Mouse (Mus musculus) frontal cortex, postnatal 25 days (tissue): Measurements from ENCODE around the gene Olfr153.
"Not testable (repeated sequence)": the region's sequence is repeated elsewhere in the genome, so short reads cannot be mapped to it uniquely, and the experiment has no call there.

Source experiments
- DNase-seq, 2 experiments: peaks; one replicate each; pipeline ENCODE4 v3.0.0; 2022; ENCODE audit warnings: low spot score in 2 of 2

The Olfr153 gene

DNA sequence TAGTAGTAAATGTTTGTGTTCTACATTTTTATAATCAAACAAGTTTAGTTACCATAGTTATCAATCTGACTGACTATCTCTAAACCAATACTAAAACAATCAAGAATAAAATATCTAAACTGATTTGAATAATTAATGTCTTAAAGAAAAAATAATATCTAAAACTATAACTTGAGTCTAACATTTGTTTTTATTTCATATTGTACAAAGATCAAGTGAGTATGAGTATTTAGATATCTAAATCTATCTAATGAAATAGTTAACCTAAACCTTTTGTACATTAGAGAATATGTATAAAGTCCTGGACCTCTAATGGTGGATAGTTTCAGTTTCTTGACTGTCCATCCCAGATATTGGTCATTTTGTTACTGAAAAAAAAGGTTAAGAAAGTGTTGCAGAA, at the start of gene Olfr153:
Olfr153 (plus strand) TSS at position 301 of the 400 bp plus-strand sequence.
- no peak for DNase-seq

DNA sequence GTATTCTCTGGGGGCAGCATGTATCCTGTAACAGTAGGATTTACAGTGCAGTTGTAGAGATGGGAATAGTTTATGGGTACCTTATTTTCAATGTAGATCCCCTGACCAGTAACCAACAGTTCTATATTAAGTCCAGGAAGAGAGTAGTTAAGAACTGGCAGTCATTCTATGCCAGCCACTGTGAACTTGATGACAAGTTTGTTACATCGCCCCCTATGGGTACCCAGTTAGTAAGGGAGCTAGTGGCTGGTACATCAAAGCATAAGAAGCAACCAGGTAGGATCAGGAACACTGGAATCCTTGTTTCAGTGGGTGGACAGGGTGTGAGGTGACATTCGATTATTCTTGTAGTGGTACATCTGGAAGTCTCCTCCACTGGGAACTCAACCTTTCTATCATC, 49.3 kb upstream of the Olfr153 start:
- no peak for DNase-seq

DNA sequence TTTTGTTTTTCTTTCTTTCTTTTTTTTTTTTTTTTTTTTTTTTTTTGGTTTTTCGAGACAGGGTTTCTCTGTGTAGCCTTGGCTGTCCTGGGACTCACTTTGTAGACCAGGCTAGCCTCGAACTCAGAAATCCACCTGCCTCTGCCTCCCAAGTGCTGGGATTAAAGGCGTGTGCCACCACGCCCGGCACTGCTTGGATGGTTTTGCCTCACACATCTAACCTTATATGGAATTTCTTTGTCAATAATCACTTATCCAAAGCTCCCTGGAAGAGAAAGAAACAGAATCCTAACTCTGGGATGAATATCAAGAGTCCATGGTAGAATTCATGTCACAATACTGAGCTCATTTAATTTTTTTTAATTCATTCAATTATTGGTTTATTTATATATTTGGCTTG, 34.6 kb upstream of the Olfr153 start, which contains the start of gene Pramel7:
Pramel7 (minus strand) TSS at position 101 of the 400 bp plus-strand sequence.
- DNase-seq = not testable (repeated sequence)

DNA sequence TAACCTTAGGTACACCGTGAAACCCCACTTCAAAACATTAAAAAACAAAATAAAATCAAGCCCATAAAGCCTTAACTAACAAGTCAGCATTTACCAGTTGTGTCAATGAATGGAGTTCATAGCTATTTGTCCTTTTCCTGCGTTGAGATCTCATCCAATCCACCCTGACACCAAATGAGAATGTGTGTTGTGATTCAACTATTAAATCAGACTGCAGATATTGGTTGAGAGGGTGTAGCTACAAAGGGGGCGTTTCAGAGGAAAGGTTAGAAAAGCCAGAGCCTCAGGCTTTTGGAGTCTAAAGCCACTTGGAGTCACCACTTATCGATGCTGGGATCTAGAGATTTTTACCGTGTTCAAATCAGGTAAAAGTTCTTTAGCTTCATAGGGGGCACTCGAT, 25.3 kb upstream of the Olfr153 start, which contains the start of gene Pramel6:
Pramel6 (plus strand) TSS at position 301 of the 400 bp plus-strand sequence.
- no peak for DNase-seq

DNA sequence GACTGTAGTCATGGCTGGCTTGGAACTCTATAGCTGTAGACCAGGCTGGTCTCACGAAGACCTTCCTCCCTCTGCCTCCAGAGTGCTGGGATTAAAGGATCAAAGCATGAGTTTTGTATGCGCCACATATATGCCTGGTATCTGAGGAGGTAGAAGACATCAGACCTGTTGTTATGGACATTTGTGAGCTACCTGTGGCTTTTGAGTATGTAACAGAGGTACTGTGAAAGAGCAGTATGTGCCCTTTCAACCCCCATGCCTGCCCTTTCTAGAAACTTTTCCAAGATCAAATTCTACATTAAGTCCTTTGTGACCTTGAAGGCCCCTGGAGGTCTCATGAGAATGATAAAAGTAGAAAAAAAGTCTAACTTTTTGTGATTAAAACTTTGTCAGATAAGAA, 16.6 kb upstream of the Olfr153 start:
- DNase-seq = no peak

DNA sequence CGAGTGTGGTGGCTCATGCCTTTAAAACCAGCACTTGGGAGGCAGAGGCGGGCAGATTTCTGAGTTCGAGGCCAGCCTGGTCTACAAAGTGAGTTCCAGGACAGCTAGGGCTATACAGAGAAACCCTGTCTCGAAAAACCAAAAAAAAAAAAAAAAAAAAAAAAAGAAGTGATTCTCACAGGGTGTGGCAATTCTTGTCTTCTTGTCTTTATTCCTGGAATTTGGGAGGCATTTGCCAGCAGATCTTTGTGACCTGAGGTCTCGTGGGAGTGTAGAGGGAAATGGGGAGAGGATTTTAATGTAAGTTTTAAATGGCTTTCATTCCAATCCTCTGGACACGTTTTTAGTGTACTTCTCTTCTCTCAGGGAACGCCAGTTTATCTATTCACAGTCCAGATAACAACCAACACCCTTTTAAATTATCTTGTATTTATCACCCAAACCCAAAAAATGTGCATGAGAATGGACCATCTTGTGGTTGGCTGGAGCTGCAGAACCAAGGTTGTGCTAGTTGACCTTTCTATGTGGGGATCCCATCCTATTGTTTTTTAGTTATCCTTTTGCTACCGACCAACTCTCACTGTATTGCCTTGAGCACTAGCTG, 16.0 kb upstream of the Olfr153 start:
- DNase-seq = no peak

DNA sequence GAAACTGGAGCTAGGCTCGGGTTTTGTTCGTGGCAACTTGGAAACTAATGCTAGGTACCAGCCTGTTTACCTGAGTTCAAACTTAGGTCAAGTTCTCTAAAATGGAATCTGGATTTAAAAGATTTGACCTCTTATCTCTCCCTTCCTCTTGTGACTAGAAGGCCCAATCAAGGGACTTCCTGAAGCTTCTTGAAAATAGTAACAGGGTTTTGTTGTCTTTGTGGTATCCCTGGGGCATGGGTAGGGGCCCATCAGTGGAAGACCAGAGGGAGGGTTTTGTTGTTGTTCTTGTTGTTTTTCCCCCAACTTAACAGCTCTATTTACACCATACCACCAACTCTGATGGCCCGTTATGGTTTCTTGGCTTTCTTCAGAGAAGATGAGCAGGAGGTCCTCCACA, 15.0 kb upstream of the Olfr153 start:
- no peak for DNase-seq

DNA sequence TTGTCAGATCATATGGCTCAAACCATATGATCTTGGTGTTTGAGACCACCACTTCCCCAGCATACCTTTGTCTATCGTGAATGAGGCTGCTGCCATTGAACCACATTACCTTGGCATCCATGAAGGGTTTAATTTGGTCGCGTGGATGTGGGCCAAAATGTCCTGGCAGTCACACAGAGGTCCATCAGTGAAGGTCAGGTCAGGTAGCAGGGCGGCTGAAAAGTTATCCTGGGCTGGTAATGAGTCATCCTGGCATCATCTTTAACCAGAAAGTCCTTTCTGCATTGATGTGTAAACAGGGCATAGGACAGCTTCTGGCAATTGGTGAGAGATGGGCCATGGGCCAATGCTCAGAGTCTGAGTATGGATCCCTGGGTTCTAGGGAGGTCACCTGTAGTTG, 10.9 kb upstream of the Olfr153 start:
- no peak for DNase-seq

DNA sequence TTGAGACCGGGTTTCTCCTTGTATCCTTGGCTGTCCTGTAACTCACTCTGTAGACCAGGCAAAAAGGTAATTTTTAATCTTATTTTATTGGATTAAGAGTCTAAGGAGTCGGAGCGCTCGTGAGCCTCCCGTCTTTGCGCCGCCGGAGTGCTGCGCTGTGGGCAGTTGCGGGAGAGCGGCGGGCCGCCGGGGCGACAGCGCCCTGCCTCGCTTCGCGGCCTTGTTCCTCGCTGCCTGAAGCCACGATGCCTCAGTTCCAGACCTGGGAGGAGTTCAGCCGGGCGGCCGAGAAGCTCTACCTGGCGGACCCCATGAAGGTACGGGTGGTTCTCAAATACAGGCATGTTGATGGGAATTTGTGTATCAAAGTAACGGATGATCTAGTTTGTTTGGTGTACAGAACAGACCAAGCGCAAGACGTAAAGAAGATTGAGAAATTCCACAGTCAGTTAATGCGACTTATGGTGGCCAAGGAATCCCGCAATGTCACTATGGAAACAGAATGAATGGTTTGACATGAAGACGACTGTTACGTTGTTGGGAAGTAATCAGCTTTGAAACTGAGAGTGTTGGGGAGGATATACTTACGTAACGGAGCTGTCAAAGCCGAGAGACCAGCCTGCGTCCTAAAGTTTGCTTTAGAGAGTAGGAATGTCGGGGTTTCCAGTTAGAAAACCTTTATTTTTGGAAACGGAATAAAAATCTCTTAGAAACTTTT, 5.5 kb upstream of the Olfr153 start:
- DNase-seq = peak; percentile 3 to 5

DNA sequence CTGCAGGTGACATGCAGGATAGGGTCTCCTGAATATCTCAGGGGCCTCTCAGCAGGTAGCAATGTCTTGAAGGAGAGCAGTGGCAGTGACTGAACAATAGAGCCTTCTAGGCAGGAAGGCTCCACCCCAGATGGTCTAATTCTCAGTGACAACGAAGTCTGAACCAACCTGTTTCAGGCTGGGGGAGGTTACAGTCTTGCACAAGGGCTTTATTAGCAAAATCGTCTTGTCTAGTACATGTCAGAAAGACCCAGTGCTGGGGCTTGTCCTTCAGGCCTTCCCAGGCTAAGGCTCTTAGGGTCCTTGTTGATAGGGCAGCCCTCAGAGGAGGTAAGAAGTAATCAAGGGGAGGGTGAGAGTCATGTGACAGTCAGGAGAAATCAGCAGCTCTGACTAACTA, 3.2 kb downstream of the Olfr153 start:
- no peak for DNase-seq

DNA sequence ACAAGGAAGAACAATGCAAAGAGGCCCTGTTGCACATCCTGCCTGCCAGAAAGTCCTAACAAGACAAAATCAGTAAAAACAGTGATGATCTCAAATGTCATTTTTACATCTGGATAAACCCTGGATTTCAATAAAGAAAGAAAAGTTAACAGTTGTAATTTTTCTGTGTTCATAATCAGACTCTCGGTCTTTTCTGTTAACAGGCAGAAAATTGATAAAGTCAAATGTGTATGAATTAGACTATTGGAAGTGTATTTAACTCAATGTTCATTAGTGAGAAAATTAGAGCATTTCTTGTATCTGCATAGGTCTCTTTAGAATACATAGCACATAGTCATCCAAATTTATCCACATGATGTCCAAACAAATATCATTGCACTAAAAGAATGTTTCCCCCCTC, 13.8 kb downstream of the Olfr153 start, which contains the start of gene Olfr1128:
Olfr1128 (minus strand) TSS at position 101 of the 400 bp plus-strand sequence.
- DNase-seq = no peak

DNA sequence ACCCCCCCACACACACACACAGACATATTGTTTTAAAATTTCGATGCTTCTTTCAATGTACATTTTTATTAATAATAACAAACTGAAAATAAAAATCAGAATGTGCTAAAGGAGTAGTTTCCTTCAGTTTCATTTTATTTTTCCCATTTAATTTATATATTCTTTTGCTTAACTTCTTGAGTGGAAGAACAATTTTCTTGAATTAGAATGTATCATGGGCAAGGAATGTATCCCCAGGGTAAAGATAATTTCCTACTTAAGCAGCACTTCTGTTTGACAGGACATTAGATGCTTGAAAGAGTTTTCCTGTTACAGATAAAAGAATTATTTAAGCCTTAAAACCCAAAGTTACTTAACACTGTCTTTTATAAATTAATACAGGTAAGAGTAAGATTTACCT, 42.0 kb downstream of the Olfr153 start, which contains the start of gene Olfr1129:
Olfr1129 (plus strand) TSS at position 301 of the 400 bp plus-strand sequence.
- DNase-seq = not testable (repeated sequence)
